Mouse (Mus musculus) lung, postnatal 0 days (tissue): ENCODE data around the gene Dcun1d1. TPM values are rescaled to one million over a fixed set of nuclear protein-coding genes. Genes with fewer than 3 reads are reported as not detected.

Experiments used
- ATAC-seq: fragments of 200-750 bp; cut with Nextera tagmentation; 2 replicates; pipeline ENCODE4 v1.8.0; 2017; ENCODE audit warnings: moderate library complexity
- DNase-seq: peaks from one replicate; pipeline ENCODE4 v3.0.0-alpha.2; 2016; ENCODE audit warnings: low spot score
- H3K27ac ChIP-seq: fragments of 300-500 bp; sonication (generic); 2 replicates; pipeline ENCODE4 v1.5.1; 2014; ENCODE audit warnings: antibody characterized with exemption, mild to moderate bottlenecking, low read length, mixed read lengths
- H3K27me3 ChIP-seq: fragments of 300-500 bp; sonication (generic); replicated peaks from 2 replicates; pipeline ENCODE4 v1.6.1; 2014; ENCODE audit warnings: low read length, mixed read lengths; ENCODE audit not compliant: insufficient read depth
- H3K36me3 ChIP-seq: fragments of 300-500 bp; sonication (generic); 2 replicates; pipeline ENCODE4 v1.6.1; 2014; ENCODE audit warnings: low read length, mixed read lengths; ENCODE audit not compliant: insufficient read depth
- H3K4me1 ChIP-seq: fragments of 300-500 bp; sonication (generic); 2 replicates; pipeline ENCODE4 v1.6.1; 2014; ENCODE audit warnings: antibody characterized with exemption, low read depth, low read length, mixed read lengths; ENCODE audit not compliant: insufficient read depth
- H3K4me2 ChIP-seq: fragments of 300-500 bp; sonication (generic); replicated peaks from 2 replicates; pipeline ENCODE4 v1.6.1; 2014; ENCODE audit warnings: low read depth, mild to moderate bottlenecking, low read length, moderate library complexity, mixed read lengths
- H3K4me3 ChIP-seq: fragments of 300-500 bp; sonication (generic); 2 replicates; pipeline ENCODE4 v1.5.1; 2014; ENCODE audit warnings: low read depth, low read length
- H3K9ac ChIP-seq: fragments of 300-500 bp; sonication (generic); replicated peaks from 2 replicates; pipeline ENCODE4 v1.6.1; 2014; ENCODE audit warnings: low read depth, mild to moderate bottlenecking
- H3K9me3 ChIP-seq: fragments of 300-500 bp; sonication (generic); 2 replicates; pipeline ENCODE4 v1.6.1; 2016; ENCODE audit warnings: low read length, mixed read lengths
- CTCF ChIP-seq: IDR thresholded peaks from 2 replicates; pipeline ENCODE4 v1.5.1; 2016; ENCODE audit warnings: antibody characterized with exemption, mild to moderate bottlenecking
- EP300 ChIP-seq: IDR thresholded peaks from 2 replicates; pipeline ENCODE4 v1.6.1; 2016; ENCODE audit warnings: antibody characterized with exemption, mild to moderate bottlenecking, control low read depth
- WGBS: fragments of 180-500 bp; shearing (Covaris S2); extraction: QIAGEN DNeasy Blood & Tissue Kit; methylation state at CpG from one replicate; pipeline ENCODE4 v1.1.7; 2014; 5-methylcytosine and 5-hydroxymethylcytosine counted together
- polyA plus RNA-seq: library from polyadenylated mRNA; unstranded; fragments of >200 nt; fragmentation: Nextera tagmentation; extraction: Ambion mirVana; gene quantifications from 2 replicates; pipeline ENCODE4 v1.2.1, GENCODE M21; 2015

Gene Dcun1d1
- polyA plus RNA-seq, 1 experiment from 2014 or later = 78.1 TPM

DNA sequence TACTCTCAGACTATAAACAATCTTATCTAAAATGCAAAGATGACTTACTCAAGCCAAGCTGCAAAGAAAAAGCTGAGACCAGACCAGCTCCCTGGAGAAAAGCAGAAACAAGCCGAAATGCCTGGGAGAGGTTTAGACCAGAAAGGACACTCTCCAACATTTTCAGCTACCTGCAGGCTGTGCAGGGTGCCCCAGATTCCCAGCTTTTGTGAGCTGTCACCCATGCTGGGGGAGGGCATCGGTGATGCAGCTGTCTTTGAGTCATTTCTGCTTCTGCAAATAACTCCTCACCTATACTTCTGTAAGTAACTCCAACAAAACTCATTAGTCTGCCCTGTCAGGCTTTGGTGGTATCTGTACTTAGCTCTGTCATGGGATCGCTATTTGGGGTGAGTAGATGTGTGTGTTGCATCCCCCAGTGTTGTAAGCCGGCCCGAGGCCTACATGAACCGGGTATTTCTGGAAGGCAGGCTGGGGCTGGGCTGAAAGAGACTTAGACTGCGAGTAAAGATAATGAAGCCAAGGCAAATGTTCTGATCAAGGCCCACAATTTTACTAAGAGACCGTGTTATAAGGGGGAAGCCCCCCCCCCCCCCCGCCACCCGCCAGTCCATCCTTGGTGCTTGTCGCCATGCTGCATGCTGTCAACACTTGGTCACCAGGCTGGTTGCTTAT lies 17.8 kb upstream of the Dcun1d1 start:
- DNase-seq (no peak), ATAC-seq (no peak)
- Histone ChIP-seq H3K4me2 (no peak overlapping the region), H3K27me3 (no peaks in the 10 kb centered on the region), H3K4me1 (no peaks in the 10 kb centered on the region), H3K4me3 (no peak overlapping the region), H3K9ac (no peak overlapping the region), H3K9me3 (no peaks in the 10 kb centered on the region), H3K27ac (no peak overlapping the region), H3K36me3 (no peaks in the 10 kb centered on the region)
- 89% methylated on average over 10 of the region's 11 CpGs for WGBS
- TF ChIP-seq EP300 (no peak), CTCF (no peak)

GRCm38 (mm10) chr3:35953816-35954215 lies 16.6 kb upstream of the Dcun1d1 start:
- Histone ChIP-seq H3K9me3 (no peaks in the 10 kb centered on the region), H3K4me2 (no peak overlapping the region), H3K4me1 (no peaks in the 10 kb centered on the region), H3K36me3 (no peaks in the 10 kb centered on the region), H3K4me3 (no peak overlapping the region), H3K27ac (no peak overlapping the region), H3K27me3 (no peaks in the 10 kb centered on the region), H3K9ac (no peak overlapping the region)
- DNase-seq (no peak), ATAC-seq (no peak)
- WGBS = 84% methylated on average over 6 of the region's 6 CpGs
- TF ChIP-seq CTCF (no peak), EP300 (no peak)

- Histone ChIP-seq H3K36me3 (no peaks in the 10 kb centered on the region), H3K4me1 (no peaks in the 10 kb centered on the region), H3K9me3 (no peaks in the 10 kb centered on the region), H3K27me3 (no peaks in the 10 kb centered on the region), H3K4me2 (no peak overlapping the region), H3K27ac (no peak overlapping the region), H3K4me3 (no peak overlapping the region), H3K9ac (no peak overlapping the region)
- ATAC-seq (no peak), DNase-seq (no peak)
- WGBS = 21% methylated on average over 1 of the region's 1 CpGs
- no peak for TF ChIP-seq EP300
- no peak for TF ChIP-seq CTCF
Measured at GRCm38 (mm10) chr3:35953184-35953583, 15.9 kb upstream of the Dcun1d1 start.

DNA sequence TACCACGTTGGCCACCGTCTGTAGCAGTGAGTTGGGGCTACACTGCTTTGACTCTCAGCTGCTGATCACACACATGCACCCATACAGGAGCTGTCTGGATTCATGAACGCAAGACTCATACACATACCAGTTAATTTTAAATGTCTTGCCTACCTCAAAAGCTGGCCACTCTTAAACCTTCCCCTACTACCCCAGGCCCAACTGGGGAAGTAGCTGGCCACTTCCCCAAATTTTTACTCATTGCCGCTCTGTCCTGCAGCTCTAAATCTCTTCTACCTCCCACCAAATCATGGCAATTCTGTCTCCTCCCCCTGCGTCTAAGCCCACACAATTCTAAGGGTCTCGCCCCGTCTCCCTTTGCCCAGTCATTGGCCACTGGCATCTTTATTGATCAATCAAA lies 11.0 kb upstream of the Dcun1d1 start:
- DNase-seq = no peak
- no peak for ATAC-seq
- no peaks in the 10 kb centered on the region for H3K36me3 ChIP-seq
- TF ChIP-seq EP300 (no peak), CTCF (no peak)
- H3K4me3 ChIP-seq = no peak overlapping the region
- 86% methylated on average over 7 of the region's 7 CpGs for WGBS
- no peak overlapping the region for H3K9ac ChIP-seq
- H3K4me2 ChIP-seq = no peak overlapping the region
- H3K9me3 ChIP-seq = no peaks in the 10 kb centered on the region
- H3K27ac ChIP-seq = no peak overlapping the region
- H3K4me1 ChIP-seq = no peaks in the 10 kb centered on the region
- H3K27me3 ChIP-seq = no peaks in the 10 kb centered on the region

DNA sequence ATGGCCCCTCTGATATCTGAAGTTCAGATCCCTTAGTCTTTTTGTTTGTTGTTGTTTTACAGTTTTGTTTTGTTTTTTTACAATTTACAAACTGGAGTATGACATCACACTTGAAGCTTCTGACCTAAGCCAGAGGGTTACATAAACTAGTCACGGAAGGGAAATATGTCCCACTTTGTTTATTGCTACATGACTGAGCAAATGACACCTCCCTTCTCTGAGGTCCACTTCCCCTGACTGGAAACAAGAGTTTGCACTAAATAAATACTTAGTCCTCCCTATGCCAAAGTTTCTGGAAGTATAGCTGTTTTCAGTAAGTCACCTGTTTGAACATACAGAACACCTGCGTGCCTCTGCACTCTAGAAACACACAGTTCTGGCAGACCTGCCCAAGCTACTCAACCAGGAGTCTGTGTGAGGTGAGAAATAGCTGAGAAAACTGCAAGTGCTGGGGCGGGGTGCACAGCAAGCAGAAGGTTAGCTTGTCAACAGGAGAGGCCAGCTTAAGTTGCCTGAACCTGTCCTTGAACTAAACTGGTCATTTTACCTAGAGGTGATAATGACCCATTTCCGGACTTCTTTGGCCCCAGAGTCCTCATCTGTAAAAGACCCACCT lies 3.4 kb upstream of the Dcun1d1 start:
- WGBS = 55% methylated on average over 4 of the region's 4 CpGs
- peak; percentile 82 for ATAC-seq
- DNase-seq = peak; percentile 63
- Histone ChIP-seq H3K4me3 (no peak overlapping the region), H3K4me1 (no peaks in the 10 kb centered on the region), H3K27ac (peak overlapping the region; percentile 73), H3K9ac (no peak overlapping the region), H3K9me3 (no peaks in the 10 kb centered on the region), H3K27me3 (no peaks in the 10 kb centered on the region), H3K36me3 (no peaks in the 10 kb centered on the region), H3K4me2 (no peak overlapping the region)
- TF ChIP-seq EP300 = no peak
- no peak for TF ChIP-seq CTCF

GRCm38 (mm10) chr3:35940047-35940446 lies 2.8 kb upstream of the Dcun1d1 start:
- DNase-seq = peak; percentile 59
- Histone ChIP-seq H3K27ac (peak overlapping the region; percentile 73), H3K36me3 (no peaks in the 10 kb centered on the region), H3K4me1 (no peaks in the 10 kb centered on the region), H3K4me3 (no peak overlapping the region), H3K9me3 (no peaks in the 10 kb centered on the region), H3K9ac (no peak overlapping the region), H3K4me2 (no peak overlapping the region), H3K27me3 (no peaks in the 10 kb centered on the region)
- ATAC-seq = peak; percentile 94
- WGBS = 35% methylated on average over 2 of the region's 2 CpGs
- TF ChIP-seq EP300 (no peak), CTCF (no peak)
